Mouse (Mus musculus) thymus, adult 2 months (tissue): ENCODE results near the gene Chek2.

Experiments used
- CTCF ChIP-seq: fragments of 200-500 bp; IDR thresholded peaks from 2 replicates; pipeline ENCODE4 v1.5.1; 2012; ENCODE audit warnings: mild to moderate bottlenecking, control low read depth, low read length, moderate library complexity, borderline replicate concordance; ENCODE audit not compliant: control insufficient read depth, poor library complexity, insufficient read depth; ENCODE audit errors: extremely low read depth
- POLR2A ChIP-seq: fragments of 200-500 bp; IDR thresholded peaks from 2 replicates; pipeline ENCODE4 v1.6.1; 2012; ENCODE audit warnings: mild to moderate bottlenecking, low read length, control low read depth, moderate library complexity; ENCODE audit not compliant: control insufficient read depth, poor library complexity, insufficient read depth; ENCODE audit errors: extremely low read depth

DNA sequence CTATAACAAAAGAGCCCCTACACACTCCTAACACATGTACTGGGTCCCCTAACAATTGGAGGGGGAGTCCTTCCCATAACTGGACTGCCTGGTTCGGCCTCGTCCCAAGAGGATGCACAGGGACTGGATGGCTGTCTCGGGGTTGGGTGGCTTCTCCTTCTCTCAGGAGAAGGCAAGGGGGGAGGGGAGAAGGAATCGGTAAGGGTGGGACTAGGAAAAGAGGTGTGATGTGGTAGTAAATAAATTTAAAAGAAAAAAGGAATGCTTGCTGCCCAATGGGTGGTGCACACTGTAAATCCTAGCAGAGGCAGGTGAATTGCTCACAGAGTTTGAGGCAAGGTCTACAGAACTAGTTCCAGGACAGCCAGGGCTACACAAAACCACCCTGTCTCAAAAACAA lies 33.6 kb upstream of the Chek2 start:
- no peak for TF ChIP-seq CTCF
- no peak for TF ChIP-seq POLR2A
